Mouse (Mus musculus): ENCODE data around the gene Sh3gl1.

- TF ChIP-seq POLR2A (IDR thresholded peaks at IDR 0.05; ENCODE audit: borderline replicate concordance, control insufficient read depth, low read depth, low read length) = no peak
- TF ChIP-seq CTCF (IDR thresholded peaks at IDR 0.05; ENCODE audit: control insufficient read depth, insufficient read depth, low read length) = no peak
Measured at GRCm38 (mm10) chr17:56010255-56010654, 26.2 kb downstream of the Sh3gl1 start.

Data from bone marrow, adult 2 months (tissue).